Mouse (Mus musculus) midbrain, embryonic 15.5 days (tissue): Measurements from ENCODE around the gene Gucy1a1. TPM values are rescaled to one million over a fixed set of nuclear protein-coding genes. Genes with fewer than 3 reads are reported as not detected.
"Not testable (repeated sequence)": the region's sequence is repeated elsewhere in the genome, so short reads cannot be mapped to it uniquely, and the experiment has no call there.

Experiments used
- ATAC-seq: fragments of 200-750 bp; cut with Nextera tagmentation; replicated peaks from 2 replicates; pipeline ENCODE4 v1.8.0; 2017; ENCODE audit warnings: moderate TSS enrichment
- H3K27ac ChIP-seq: fragments of 300-500 bp; sonication (generic); 2 replicates; pipeline ENCODE4 v1.5.1; 2015; ENCODE audit warnings: mild to moderate bottlenecking, inconsistent platforms
- H3K27me3 ChIP-seq: fragments of 300-500 bp; sonication (generic); replicated peaks from 2 replicates; pipeline ENCODE4 v1.6.1; 2015; ENCODE audit warnings: inconsistent platforms
- H3K36me3 ChIP-seq: fragments of 300-500 bp; sonication (generic); replicated peaks from 2 replicates; pipeline ENCODE4 v1.6.1; 2015; ENCODE audit warnings: inconsistent platforms
- H3K4me1 ChIP-seq: fragments of 300-500 bp; sonication (generic); 2 replicates; pipeline ENCODE4 v1.6.1; 2015; ENCODE audit warnings: inconsistent platforms
- H3K4me2 ChIP-seq: fragments of 300-500 bp; sonication (generic); 2 replicates; pipeline ENCODE4 v1.6.1; 2015; ENCODE audit warnings: inconsistent platforms, mild to moderate bottlenecking, moderate library complexity
- H3K4me3 ChIP-seq: fragments of 300-500 bp; sonication (generic); 2 replicates; pipeline ENCODE4 v1.5.1; 2015; ENCODE audit warnings: mild to moderate bottlenecking, inconsistent platforms
- H3K9ac ChIP-seq: fragments of 300-500 bp; sonication (generic); 2 replicates; pipeline ENCODE4 v1.6.1; 2015; ENCODE audit warnings: mild to moderate bottlenecking, inconsistent platforms
- H3K9me3 ChIP-seq: fragments of 300-500 bp; sonication (generic); 2 replicates; pipeline ENCODE4 v1.6.1; 2016; ENCODE audit warnings: inconsistent platforms
- WGBS: fragments of 180-500 bp; shearing (Covaris S2); methylation state at CpG from one replicate; pipeline ENCODE4 v1.1.7; 2015; ENCODE audit warnings: mixed read lengths; 5-methylcytosine and 5-hydroxymethylcytosine counted together
- polyA plus RNA-seq: library from polyadenylated mRNA; unstranded; fragments of >200 nt; fragmentation: Nextera tagmentation; extraction: Ambion mirVana; gene quantifications from 2 replicates; pipeline ENCODE4 v1.2.1, GENCODE M21; 2015

The Gucy1a1 gene
- 19.1 and 20.4 TPM in 2 replicates for polyA plus RNA-seq

DNA sequence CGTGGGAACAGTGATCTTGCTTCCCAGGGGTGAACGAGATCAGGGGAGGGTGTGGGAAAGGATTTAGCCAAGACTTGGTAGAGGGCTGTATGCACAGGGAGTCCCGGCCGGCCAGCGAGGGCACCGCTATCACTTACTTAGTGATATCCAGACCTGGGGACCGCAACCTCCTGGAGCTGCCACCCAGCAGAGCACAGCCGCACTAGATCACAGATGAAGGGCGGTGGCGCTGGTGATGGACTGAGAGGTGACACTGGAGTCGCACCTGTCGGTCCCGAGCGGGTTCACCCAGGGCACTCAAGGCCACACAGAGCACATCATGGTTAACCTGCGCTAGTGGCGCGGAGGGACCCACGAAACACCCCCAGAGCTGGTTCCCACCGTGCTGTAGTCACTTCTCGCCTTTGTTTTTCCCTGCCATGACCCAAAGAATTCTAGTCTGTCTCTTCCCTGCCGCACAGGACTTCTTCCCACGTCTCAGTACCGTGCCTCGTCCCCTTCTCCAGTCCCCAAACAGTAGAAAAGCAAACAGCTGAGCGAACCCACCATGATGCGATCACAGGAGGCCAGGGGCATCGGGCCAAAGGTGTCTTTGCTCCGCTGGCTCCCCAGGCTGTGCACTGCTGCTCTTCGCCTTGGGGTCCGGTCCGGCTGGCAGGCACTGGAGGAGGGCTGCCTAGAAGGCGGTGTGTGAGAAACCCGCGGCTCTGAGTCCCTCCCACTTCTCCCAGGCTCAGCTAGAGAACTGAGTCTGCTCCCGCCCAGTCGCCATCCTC lies at the start of gene Gucy1a1:
TSS of gene Gucy1a1 (minus strand) at position 664 of the 776 bp plus-strand sequence.
- WGBS: under 1% methylated on average over 36 of the region's 36 CpGs
- Histone ChIP-seq H3K27ac (peak within 1 kb of the TSS; percentile 27; the same call in 1 of the 2 replicates), H3K36me3 (no peaks in the 10 kb centered on the region), H3K9me3 (no peaks in the 10 kb centered on the region), H3K4me3 (peak within 1 kb of the TSS; percentile 48), H3K9ac (peak within 1 kb of the TSS; percentile 51), H3K27me3 (no peaks in the 10 kb centered on the region), H3K4me2 (peak within 1 kb of the TSS; percentile 98), H3K4me1 (peaks cover 5% of the 10 kb centered on the region)
- ATAC-seq: peak; percentile 90

GRCm38 (mm10) chr3:82191559-82192245 lies 46.1 kb upstream of the Gucy1a1 start:
- no peaks in the 10 kb centered on the region for H3K4me1 ChIP-seq
- H3K27me3 ChIP-seq: no peaks in the 10 kb centered on the region
- H3K27ac ChIP-seq: no peak overlapping the region
- 71% methylated on average over 1 of the region's 1 CpGs for WGBS
- no peak for ATAC-seq
- no peaks in the 10 kb centered on the region for H3K9me3 ChIP-seq
- no peak overlapping the region for H3K9ac ChIP-seq
- H3K4me3 ChIP-seq: no peak overlapping the region
- H3K4me2 ChIP-seq: no peak overlapping the region
- no peaks in the 10 kb centered on the region for H3K36me3 ChIP-seq

- Histone ChIP-seq H3K27me3 (no peaks in the 10 kb centered on the region), H3K4me2 (no peak overlapping the region), H3K27ac (no peak overlapping the region), H3K36me3 (no peaks in the 10 kb centered on the region), H3K9ac (no peak overlapping the region), H3K4me1 (no peaks in the 10 kb centered on the region), H3K4me3 (no peak overlapping the region), H3K9me3 (no peaks in the 10 kb centered on the region)
- no peak for ATAC-seq
- WGBS: 92% methylated on average over 9 of the region's 9 CpGs
Measured at GRCm38 (mm10) chr3:82185626-82186025, 40.0 kb upstream of the Gucy1a1 start.

DNA sequence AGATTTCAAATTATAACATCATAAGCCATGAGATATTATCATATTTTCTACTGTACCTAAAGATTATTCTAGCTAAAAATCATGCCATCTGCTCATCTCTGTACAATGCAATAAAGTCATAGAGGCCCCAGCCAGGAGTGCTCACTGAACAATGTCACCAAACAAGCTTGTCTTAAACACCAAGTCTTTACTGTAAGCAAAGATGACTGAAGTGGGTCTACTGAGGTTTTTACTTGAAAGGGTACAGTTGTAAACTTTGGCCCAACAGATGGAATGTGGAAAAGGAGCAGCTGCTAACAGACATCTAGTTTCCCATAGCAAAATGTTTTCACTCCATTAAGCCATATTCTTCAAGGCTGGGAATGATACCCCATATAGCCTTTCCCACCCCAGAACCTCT lies 35.9 kb upstream of the Gucy1a1 start:
- Histone ChIP-seq H3K9me3 (no peaks in the 10 kb centered on the region), H3K4me3 (no peak overlapping the region), H3K27ac (no peak overlapping the region), H3K36me3 (no peaks in the 10 kb centered on the region), H3K9ac (no peak overlapping the region), H3K4me1 (no peaks in the 10 kb centered on the region), H3K27me3 (no peaks in the 10 kb centered on the region), H3K4me2 (no peak overlapping the region)
- ATAC-seq: no peak

GRCm38 (mm10) chr3:82180253-82180652 lies 34.7 kb upstream of the Gucy1a1 start:
- no peak for ATAC-seq
- Histone ChIP-seq H3K27me3 (no peaks in the 10 kb centered on the region), H3K4me1 (no peaks in the 10 kb centered on the region), H3K9ac (no peak overlapping the region), H3K9me3 (no peaks in the 10 kb centered on the region), H3K36me3 (no peaks in the 10 kb centered on the region), H3K4me2 (no peak overlapping the region), H3K27ac (no peak overlapping the region), H3K4me3 (no peak overlapping the region)
- 76% methylated on average over 3 of the region's 3 CpGs for WGBS

GRCm38 (mm10) chr3:82175501-82175900 lies 29.9 kb upstream of the Gucy1a1 start:
- Histone ChIP-seq H3K27ac (no peak overlapping the region), H3K4me1 (no peaks in the 10 kb centered on the region), H3K9ac (no peak overlapping the region), H3K36me3 (no peaks in the 10 kb centered on the region), H3K4me3 (no peak overlapping the region), H3K27me3 (no peaks in the 10 kb centered on the region), H3K9me3 (no peaks in the 10 kb centered on the region), H3K4me2 (no peak overlapping the region)
- 83% methylated on average over 1 of the region's 1 CpGs for WGBS
- no peak for ATAC-seq

DNA sequence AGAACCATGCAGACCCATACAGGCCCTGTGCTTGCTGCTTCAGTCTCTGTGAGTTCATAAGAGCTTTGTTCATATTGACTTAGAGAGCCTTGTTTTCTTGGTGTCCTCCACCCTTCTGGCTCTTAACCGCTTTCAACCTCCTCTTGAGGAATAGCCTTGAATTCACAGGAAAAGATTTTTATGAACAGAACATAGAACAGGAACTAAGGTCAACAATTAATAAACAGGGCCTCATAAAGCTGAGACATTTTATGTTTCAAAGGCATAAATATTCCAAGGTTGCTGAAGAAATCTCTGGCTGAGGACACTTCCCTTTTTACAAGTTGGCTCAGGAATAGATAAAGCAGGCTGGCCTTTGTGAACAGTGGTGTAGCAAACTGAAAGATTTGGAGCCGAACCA lies 21.5 kb upstream of the Gucy1a1 start:
- no peaks in the 10 kb centered on the region for H3K36me3 ChIP-seq
- no peak overlapping the region for H3K4me3 ChIP-seq
- ATAC-seq: no peak
- no peaks in the 10 kb centered on the region for H3K9me3 ChIP-seq
- no peaks in the 10 kb centered on the region for H3K4me1 ChIP-seq
- H3K9ac ChIP-seq: no peak overlapping the region
- H3K27ac ChIP-seq: no peak overlapping the region
- H3K27me3 ChIP-seq: no peaks in the 10 kb centered on the region
- no peak overlapping the region for H3K4me2 ChIP-seq
- WGBS: 89% methylated on average over 2 of the region's 2 CpGs

- Histone ChIP-seq H3K27me3 (no peaks in the 10 kb centered on the region), H3K9ac (no peak overlapping the region), H3K36me3 (no peaks in the 10 kb centered on the region), H3K4me2 (no peak overlapping the region), H3K27ac (no peak overlapping the region), H3K4me1 (no peaks in the 10 kb centered on the region), H3K4me3 (no peak overlapping the region), H3K9me3 (no peaks in the 10 kb centered on the region)
- no peak for ATAC-seq
- WGBS: 91% methylated on average over 2 of the region's 2 CpGs
Measured at GRCm38 (mm10) chr3:82165937-82166336, 20.3 kb upstream of the Gucy1a1 start.

DNA sequence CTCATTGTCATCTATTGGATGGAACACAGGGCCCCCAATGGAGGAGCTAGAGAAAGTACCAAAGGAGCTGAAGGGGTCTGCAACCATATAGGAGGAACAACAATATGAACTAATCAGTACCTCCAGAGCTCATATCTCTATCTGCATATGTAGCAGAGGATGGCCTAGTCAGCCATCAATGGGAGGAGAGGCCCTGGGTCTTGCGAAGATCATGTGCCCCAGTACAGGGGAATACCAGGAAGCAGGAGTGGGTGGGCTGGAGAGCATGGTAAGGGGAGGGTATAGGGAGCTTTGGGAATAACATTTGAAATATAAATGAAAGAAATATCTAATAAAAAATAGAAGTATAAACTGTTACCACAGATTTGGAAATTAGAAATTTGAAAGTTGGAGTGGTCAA lies 17.4 kb upstream of the Gucy1a1 start:
- not testable (repeated sequence) for H3K27ac ChIP-seq, H3K27me3 ChIP-seq, H3K9me3 ChIP-seq, H3K36me3 ChIP-seq, H3K4me2 ChIP-seq, H3K4me1 ChIP-seq, ATAC-seq, H3K9ac ChIP-seq, H3K4me3 ChIP-seq
- WGBS: 94% methylated on average over 1 of the region's 1 CpGs

GRCm38 (mm10) chr3:82145978-82146377 lies 389 bp upstream of the Gucy1a1 start:
- Histone ChIP-seq H3K27ac (no peak overlapping the region), H3K36me3 (no peaks in the 10 kb centered on the region)

DNA sequence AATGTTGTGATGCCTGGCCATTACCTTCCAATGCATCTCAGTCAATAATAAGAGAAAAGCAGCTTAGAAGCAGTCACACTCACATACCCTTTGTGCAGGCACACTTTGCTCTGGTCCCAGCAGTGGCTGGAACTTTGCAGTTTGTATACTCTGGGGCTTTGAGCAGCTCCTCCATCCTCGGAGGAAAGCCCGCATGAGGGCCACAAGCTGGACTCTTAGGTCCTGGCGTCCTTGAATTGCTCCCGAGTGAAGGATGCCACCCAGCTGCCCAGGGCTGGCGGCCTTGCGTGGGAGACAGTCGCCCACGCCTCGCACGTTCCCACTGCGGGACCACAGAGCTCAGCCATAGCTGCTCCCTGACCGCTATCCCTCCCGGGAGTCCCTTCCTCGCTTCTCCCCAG lies 864 bp downstream of the Gucy1a1 start:
- H3K9me3 ChIP-seq: no peaks in the 10 kb centered on the region
- H3K27ac ChIP-seq: peak overlapping the region; percentile 27; the same call in 1 of the 2 replicates
- no peaks in the 10 kb centered on the region for H3K36me3 ChIP-seq
- H3K4me3 ChIP-seq: peak overlapping the region; percentile 48
- peak overlapping the region; percentile 98 for H3K4me2 ChIP-seq
- no peaks in the 10 kb centered on the region for H3K27me3 ChIP-seq
- 9% methylated on average over 14 of the region's 14 CpGs for WGBS
- peaks cover 5% of the 10 kb centered on the region for H3K4me1 ChIP-seq
- H3K9ac ChIP-seq: peak overlapping the region; percentile 51
- ATAC-seq: peak; percentile 66

More at GRCm38 (mm10) chr3:82145978-82146377, 389 bp upstream of the Gucy1a1 start:
- peak overlapping the region; percentile 98 for H3K4me2 ChIP-seq
- H3K9ac ChIP-seq: no peak overlapping the region
- no peaks in the 10 kb centered on the region for H3K9me3 ChIP-seq
- no peak for ATAC-seq
- H3K4me1 ChIP-seq: peaks cover 5% of the 10 kb centered on the region
- H3K27me3 ChIP-seq: no peaks in the 10 kb centered on the region
- peak overlapping the region; percentile 48 for H3K4me3 ChIP-seq

DNA sequence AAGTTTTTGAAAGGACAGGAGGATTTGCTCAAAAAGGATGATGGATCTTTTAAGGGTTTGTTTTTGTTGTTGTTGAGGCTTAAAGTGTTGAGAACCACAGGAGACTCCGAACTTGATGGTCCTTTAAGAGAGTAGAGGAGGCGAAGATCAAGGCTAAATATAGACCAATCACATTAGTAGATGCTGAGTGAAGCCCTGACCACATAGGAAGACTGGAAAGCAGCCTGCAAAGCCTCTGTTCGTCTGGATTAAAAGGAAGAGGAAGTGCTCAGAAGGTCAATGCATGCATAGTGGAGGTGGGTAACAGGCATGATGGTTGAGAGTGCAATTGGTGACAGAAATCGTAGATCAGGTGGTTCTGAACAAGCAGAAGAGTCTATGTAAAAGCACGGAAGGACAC lies 4.8 kb downstream of the Gucy1a1 start:
- Histone ChIP-seq H3K9me3 (no peaks in the 10 kb centered on the region), H3K36me3 (no peaks in the 10 kb centered on the region), H3K27me3 (no peaks in the 10 kb centered on the region), H3K9ac (no peak overlapping the region), H3K4me3 (no peak overlapping the region), H3K4me1 (peaks cover 5% of the 10 kb centered on the region), H3K27ac (no peak overlapping the region), H3K4me2 (no peak overlapping the region)
- WGBS: 66% methylated on average over 5 of the region's 5 CpGs
- ATAC-seq: no peak
